Mouse (Mus musculus) kidney, postnatal 10 days (tissue): Measurements from ENCODE around the gene Slc9a3.
A peak's percentile ranks its signal among the peaks of the same experiment; 100 is the strongest.

Source experiments
- DNase-seq: peaks from one replicate; pipeline ENCODE4 v3.0.0; 2021; ENCODE audit warnings: mixed read lengths

The Slc9a3 gene

DNA sequence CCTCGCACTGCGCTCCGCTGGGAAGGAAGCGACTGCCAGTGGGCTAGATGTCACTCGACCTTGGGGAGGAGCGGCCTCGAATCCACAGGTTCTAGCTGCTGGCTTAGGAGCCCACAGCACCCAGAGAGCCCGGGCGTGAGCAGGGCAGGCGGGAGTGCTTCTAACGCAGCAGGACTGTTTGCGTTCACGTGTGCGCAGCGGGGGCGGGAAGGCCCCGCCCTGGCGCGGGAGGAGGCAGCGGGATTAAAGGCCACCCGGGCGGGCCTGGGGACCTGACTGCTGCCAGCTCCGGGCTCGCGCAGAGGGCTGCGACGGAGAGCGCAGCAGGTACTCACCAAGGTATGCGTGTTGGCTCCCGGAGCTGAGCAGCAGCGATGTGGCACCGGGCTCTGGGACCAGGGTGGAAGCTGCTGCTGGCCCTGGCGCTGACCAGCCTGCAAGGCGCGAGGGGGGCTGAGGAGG, at the start of gene Slc9a3:
TSS of gene Slc9a3 (plus strand) at position 317 of the 462 bp plus-strand sequence.
- DNase-seq, result peak; percentile 63

DNA sequence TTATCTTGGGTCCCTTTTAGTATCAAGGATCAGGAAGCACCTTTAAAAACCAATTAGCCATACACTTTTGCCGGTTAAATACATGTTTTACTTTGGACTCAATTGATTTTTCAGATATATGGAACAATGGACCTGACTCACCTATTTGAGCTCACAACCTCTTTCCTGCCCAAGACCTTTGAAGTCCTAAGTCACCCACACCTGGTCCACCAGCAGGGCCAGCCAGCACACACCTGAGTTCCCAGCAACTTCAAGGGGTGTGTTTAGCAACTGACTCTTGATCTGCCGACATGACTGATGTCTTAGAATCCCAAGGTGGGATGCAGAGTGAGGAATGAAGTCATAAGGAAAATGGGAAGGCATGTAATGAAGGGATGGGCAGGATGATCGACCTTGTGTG, 49.5 kb upstream of the Slc9a3 start:
- no peak for DNase-seq

DNA sequence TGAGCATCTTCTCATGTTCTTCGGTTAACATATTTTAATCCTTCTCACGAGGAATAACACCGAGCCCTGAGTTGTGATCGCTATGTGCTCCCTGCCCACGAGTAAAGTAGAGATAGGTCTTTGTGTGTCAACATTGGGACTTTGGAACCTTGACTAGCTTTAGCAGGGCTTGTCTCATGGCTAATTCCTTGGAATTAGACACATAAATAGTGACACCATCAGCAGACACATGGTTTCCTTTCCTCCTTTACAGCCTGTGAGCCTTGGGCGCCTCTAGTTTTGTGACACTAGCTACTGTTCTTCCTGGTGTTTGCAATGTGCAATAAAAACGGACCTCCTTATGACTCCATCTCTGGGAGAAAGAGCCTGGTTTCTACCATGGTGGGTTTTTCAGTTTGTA, 47.9 kb upstream of the Slc9a3 start:
- no peak for DNase-seq

DNA sequence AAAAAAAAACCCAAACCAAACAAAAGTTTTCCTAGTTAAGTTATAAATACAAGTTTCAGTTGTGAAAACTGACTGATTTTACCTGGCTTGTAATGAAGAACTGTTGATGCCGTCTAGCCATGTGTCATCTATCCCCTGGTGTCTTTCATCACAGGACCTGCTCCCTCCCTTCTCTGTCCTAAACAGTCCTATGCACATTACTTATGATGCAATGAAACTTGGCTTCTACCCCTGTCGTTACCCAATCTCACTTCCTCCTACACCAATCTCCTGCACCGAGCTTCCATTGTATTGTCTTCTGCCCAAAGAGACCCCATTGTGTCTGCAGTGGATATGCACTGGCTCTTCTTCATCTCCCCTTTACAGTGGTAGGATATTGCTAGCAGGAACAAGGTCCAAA, 31.0 kb upstream of the Slc9a3 start:
- no peak for DNase-seq

DNA sequence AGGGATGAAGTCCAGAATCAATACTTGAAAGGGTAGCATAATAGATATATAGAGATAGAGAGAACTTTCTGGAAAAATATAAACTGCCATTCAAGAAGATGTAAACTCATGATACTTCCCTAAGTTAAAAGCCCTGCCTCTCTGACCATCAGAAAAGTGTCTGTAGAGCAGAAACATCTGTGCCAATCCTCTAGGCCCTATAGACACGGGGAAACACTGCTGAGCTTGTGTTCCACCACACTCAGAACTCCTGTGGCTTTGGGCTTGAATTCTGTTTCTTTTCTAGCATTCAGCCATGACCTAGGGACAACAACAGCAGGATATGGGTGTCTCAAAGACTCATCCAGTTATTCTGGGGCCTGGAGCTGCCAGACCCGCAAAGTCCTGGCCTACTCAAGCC, 25.3 kb upstream of the Slc9a3 start:
- no peak for DNase-seq

DNA sequence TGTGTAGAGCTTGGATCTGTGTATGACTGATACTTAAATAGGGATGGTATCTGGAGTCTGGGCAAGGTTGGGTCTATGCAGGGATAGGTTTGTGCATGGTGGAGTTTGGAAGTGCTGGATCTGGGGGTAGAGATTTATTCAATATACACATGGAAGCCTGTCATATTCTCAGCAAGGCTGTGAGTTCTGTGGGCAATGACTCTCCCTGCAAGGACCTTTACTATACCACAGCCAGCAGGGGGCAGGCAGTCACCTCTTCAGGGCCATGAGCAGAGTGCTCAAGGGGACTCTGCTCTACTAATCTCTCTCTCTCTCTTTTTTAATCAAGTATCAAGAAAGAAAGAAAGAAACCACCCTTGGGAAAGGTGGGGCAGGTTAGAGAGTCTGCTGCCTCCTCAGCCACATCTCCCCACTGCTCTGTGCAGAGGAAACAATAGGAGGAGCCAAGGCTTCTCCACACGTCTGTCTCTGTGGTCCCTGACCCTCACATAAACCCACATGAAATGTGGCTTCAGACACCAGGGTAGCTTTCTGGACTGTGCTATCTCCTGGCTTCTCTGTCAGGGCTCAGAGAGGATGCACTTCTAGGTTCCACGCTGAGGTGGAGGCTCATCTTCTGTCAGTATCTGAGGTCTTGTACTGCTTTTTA, 24.4 kb upstream of the Slc9a3 start:
- peak; percentile 83 for DNase-seq

DNA sequence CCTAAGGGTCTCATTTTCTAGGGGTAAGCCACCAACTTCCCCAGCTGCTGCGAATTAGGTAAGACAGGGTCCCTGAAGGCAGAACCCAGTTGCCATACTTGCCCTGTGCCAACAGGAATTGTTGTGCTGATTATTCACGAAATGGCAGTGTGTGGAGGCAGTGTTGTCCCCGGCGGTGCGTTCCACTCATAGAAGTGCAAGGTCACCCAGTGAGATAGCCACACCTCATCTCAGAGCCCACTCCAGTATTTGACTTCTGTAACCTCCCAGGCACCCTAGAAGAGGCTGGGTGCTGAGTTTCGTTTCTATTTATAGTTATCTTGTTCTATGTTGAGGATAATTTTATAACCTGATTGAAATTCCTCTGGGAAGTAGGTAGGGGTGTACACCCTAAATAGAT, 22.3 kb upstream of the Slc9a3 start:
- DNase-seq, result no peak

DNA sequence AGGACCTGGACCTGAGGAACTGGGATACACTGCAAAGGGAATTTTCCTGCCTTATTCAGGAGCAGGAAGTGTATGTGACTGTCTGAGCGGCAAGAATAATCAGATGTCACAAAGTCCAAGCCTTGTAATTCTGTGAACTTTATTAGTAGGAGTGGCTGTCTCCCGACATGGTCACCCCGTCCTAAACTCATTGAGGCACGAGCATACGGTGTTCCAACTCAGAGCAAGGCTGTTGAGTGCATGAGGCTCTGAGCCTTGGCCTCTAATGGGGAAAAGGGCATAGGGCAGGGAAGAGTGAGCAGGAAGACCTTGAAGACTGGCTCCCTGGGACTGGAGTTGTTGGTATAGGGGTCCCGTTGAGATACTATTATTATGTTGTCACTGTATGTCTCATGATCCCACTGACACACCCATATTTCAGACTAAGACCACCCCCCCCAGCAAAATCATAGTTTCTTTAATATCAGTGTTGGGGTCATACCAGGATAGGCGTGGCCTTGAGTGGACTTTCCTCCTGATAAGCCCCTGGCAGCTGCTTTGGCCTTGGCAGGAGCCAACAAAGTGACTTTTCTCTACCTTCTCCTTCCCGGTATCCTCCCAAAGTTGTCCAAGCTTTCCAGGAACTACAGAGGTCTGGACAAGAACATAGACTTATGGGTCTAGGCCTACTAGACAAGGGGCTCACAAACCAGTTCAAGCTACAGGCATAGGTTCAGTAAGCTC, 19.0 kb upstream of the Slc9a3 start:
- DNase-seq, result no peak

DNA sequence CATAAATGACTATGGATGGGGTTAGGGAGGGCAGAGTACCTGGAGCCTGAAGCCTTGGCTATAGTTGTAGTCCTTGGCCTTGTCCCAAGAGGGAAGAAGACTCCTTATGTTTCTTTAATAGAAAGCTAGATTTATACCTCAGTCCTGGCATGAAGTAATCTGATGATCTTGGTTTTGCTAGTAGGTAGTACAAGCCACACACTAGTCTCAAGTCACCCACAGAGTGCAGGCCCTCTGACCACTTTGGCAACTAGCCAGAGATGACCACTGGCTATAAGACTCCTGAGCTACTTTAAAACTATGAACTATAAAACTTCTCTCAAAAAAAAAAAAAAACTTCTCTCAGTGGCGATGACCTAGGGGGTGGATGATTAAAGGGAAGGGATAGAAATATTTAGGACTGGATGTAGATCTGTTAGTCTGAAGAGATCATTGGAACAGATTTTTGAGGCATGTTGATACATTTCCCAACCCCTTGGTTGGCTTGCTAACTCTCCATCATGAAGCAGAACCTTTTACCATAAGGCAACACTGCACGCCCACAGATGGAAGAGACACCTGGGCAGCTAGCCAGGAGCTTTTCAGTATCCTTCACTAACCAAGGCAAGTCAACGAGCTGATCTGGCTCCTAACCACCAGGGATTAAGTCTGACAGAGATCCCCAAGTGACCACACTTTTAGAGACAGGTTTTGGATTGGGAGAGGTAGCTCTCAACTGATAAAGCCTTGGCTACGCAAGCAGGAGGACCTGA, 18.2 kb upstream of the Slc9a3 start:
- no peak for DNase-seq

DNA sequence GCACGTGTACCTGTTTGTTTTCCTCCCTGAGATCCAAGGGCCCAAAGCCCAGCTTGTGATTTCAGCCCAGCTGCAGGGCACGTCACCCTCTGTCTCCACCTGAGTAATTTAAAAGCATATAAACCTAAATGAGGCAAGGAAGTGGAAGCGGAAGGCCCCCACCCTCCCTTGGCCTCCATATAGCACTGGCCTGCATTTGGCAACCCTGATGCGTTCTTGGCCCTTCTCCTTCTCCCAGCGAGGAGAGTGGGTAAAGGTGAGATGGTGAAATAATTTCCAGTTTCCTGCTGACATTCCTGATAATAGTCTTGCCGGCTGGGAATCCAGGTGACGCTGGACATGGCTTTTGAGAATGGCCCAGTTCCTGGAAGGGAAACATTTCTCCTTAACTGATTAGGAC, 16.8 kb upstream of the Slc9a3 start:
- no peak for DNase-seq

DNA sequence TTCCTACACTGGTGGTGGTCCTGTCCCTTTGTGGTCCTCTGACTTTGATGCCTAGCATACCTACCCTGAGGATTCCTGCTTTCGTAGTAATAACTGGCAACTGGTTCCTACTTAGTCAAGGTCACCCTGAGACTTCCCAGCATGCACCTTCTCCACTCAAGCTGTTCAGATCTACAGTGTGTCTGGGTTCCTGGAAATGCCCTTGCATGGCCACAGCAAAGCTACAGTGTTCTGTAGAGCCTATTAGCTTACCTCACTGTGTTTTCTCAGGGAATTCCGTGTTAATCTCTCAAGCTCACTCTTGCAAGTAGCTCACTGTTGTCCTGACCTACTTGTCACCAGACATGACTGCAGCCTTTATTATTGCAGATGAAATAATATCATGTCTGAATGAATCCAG, 13.8 kb upstream of the Slc9a3 start:
- no peak for DNase-seq

DNA sequence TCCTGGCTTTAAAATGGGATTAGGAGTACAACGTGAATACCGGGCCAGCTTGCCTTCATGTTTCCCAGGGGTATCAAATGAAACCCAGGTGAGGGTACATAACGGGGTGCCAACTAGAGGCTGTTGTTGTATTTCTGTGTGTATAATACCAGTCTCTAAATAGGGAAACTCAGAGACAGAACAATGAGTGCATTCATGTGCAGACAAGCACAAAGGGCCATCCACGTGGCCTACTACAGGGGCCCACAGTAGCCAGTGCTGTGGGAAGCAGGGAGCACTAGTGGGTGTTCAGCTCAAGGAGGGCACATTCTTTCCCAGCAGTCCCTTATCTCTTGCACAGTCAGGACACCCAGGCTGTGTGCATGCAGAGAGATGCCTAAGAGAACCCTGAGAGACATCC, 8.7 kb upstream of the Slc9a3 start:
- DNase-seq, result no peak

DNA sequence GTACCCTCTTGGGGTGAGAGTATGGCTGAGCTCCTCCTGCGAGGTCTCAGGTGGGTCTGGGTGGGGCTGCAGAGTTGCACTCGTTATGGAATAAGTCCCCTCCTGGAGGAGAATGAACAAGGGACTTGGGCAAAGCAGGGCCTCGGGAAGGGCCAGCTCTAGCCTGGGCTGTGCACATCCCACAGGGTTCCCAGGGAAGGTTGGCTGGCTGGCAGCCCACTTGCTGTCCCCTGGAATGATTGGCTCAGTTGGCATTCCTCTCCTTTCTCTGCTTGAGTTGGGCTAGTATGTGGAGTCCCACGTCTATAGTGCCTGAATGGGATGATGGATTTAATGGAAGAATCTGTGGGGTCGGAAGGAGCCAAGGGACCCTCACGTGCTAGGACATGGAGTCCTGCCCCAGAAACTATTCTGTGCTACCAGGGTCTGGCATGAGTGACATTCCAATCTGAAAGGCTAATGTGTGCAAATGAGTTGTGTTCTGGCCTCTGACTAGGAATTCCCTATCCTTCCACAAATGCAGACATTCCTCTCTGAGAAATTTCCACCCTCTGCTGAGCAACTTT, 7.5 kb upstream of the Slc9a3 start:
- no peak for DNase-seq

DNA sequence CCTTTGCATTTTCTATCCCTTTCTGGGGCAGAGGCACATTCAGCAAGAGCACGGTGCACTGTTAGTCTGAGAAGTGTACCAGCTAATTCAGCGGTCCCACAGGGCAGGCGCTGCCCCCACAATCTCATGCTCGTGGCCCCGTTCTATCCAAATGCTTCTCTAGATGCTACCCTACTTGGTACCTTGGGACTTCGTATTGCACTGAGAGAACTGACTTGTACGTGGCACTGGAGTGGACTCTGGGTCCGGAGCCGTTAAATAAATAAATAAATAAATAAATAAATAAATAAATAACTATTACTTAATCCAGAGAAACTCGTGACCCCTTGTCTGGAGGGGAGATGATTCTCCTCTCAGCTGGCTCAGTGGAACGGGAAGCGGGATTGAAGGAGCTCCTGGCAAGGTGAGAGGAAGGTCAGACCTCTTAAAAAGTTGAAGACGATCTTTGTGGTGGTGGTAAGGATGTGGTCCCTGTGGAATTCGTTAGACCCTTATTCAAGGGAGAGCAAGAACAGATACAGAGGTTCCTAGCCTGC, 606 bp downstream of the Slc9a3 start:
- DNase-seq, result no peak

DNA sequence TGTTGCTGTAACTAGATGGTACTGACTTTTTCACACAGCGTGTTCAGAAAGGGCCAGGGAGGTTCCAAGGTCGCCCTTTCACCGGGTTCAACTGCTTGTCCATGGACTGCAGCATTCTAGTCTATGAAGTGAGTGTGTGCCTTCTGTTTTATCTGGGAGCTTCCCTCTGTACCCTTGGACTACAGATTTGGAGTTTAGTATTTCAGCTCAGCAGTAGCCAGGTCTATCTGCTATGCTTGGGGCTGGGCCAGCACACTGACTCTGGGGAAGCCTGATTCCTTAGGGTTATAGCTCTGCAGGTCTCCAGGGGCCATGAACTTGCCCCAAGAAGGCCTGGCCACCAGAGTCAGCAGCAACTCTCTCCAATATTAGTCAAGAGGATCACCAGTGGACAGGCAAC, 1.4 kb downstream of the Slc9a3 start:
- DNase-seq, result no peak

DNA sequence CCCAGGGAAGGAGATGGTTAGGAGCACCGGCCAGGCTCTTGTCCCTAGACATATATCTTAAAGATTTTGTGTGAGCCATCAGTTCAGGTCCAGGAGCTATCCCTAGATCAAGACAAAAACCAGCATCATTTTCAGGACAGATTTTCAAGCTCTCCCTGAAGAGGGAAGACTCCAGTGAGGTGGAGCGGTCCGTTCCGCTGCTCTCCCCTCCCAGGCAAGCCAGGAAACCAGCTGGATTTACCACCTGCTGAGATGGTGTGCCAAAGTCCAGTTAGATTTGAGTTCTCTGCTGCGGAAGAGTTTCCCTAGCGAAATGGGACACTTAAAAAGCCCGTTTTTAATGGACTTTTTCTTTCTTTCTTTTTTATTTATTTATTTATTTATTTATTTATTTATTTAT, 6.3 kb downstream of the Slc9a3 start:
- peak; percentile 59 for DNase-seq

DNA sequence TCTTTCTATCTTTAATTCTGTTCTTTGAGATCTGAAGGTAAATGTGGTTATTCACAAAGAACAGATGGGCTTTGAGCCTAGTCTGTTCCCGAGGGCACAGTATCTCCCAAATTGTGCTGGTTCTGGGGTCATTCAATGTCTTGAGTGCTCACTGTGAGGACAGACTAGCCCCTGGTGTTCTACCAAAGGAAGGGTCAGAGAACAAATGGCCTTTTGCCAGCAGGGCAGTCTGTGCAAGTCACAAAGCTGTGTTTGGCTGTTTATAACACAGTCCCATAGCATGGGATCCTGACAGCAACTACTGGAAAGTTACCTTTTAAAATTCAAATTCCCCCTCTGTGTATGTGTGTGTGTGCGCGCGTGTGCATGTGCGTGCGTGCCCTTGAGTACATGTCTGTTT, 8.7 kb downstream of the Slc9a3 start:
- peak; percentile 72 for DNase-seq

DNA sequence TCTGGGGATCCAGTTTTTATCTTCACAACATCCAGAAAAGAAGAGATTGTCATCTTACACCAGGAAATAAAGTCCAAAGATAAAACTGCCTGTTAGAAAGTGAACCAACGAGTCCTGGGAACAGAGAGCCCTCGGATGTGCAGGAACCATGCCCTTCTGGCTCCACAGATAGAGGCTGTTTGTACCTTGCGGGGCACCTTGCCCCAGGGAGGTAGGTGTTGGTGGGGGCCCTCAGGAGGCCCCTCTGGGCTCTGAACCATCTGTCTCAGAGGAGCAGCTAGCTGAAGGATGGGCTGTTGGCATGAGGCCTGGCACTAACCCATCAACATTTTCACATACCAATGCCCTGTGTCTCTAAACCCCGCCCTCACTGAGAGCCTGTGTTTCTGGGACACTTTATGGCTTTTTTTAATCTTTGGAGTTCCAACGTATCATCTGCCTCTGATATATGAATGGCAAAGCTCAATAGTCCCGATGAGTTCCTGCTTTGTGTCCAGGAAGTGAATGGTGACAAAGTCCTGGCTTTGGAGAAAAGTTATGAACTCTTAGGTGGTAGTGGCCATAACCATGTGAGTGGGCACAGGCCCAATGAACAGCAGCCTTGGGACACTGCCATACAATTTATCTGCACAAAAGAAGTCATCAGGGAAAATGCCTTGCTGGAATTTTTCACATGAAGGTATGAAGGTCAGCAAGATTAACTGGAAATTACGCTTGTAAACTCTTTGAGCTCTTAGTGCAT, 17.8 kb downstream of the Slc9a3 start:
- peak; percentile 22 for DNase-seq

DNA sequence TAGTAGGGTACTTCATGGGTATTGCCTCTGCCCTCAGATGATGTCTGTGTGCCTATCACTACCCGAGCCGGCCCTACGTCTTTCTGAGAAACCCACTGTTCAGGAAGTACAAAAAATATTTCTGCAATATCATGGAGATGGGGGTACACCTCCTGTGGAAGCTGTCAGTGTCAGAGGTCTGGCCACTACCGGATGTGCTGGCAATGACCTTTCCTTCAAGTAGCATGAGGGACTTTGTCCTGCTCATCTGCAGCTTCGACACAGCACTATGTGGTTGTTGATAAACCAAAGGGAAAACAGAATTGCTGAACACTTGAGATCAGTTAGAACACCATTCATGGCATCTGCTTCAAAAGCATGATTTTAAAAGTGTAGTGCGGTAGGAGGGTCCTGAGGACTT, 19.5 kb downstream of the Slc9a3 start:
- DNase-seq, result peak; percentile 26

DNA sequence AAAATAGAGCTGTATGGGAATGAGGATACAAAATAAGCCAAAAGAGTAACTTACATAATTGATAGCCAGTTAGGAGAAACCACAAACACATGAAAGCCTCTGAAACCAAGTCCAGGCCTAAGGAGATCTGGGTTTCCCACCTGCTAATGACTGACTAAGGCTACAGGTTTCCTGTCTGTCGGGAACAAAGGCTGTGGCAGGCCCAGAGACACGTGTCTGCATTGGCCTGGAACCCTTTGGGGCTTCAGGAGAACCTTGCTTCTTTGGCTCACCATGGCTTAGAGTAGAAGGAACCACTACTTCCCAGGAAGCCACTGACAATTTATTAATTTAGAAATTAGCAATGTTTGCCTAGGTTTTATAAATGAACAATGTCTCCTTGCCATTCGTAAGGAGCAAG, 22.0 kb downstream of the Slc9a3 start:
- DNase-seq, result no peak

DNA sequence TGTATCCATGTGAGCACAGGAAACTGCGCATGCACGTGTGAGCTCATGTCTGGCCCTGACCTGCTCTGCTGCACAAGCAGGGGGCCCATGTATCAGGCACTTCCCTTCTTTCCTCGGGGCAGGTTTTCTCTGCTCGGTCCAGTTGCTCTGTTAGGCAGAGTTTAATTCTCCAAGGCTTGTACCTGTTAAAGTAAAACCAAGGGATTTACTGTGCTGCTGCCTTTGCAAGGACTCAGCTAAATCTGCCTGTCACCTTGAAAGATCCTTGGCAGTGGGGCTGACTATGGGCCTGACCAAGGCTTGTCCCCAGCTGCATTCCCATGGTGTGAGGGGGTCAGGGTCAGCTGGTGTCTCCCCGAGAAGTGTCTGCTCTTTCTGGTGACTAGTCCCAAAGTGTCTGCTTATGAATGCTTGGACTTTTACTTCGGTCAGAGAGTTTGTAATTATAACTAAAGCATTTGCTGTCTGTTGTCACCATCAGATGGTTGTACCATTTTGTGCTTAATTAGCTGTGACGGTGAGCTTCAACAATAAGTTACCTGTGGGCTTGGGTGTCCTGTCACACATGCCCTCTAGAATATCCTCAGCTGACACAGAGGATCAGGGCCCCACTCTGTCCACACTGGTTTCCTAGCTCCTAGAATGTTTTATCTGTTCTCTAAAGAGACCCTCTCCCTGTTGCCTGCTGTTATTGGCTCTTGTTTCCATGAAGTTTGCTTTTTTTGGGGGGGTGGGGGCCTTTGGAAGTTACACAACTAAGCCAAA, 23.0 kb downstream of the Slc9a3 start:
- peak; percentile 59 for DNase-seq
